24 mouse cellular contexts compared by ENCODE assay signal in the genomic region with DNA sequence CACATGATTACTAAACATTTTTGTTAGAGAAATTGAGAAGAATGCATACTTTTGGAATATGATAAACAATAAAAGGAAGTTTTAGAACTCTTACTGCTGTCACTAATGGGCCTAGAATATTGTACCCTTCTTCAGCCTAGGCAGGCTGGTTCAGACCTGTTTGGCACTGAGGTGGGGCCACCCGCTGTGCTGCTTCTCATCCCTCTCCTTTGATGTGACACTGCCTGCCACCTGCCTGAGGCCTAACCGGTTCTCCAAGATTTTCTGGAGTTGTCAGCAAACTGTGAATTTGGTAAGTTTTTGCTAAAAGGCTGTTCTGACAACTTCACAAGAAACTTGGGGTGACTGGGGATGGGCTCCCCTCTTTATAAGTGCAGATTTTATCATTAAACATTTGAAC.
DNase-seq lines count a peak whose midpoint lies in the region.
"Had no signal": no experiment of that assay in that cellular context is flagged by ENCODE, and none has a peak within 500 bp of the region (broad histone marks: within the 10 kb centered on the region; RNA-seq: fewer than 3 reads in every experiment).

No protein-coding gene starts in this region.

- intact Hi-C loops in left cerebral cortex, postnatal 4 days (cut with DNase I), result no loop called here
- intact Hi-C loops in left cerebral cortex, postnatal 10 days (cut with DNase I), result no loop called here

- no peaks in the 10 kb centered on the region for H3K36me3 ChIP-seq in embryonic facial prominence, embryonic 10.5 days (replicated peaks)
- H3K36me3 ChIP-seq: forebrain, embryonic 10.5 days; heart, embryonic 10.5 days; heart, embryonic 15.5 days; limb, embryonic 12.5 days; midbrain, embryonic 13.5 days; neural tube, embryonic 13.5 days had no signal

- DNase-seq in cerebellum, postnatal 10 days, result peak; percentile 44 to 45
- no peak for DNase-seq in cerebellum, adult 9-11 months
- DNase-seq in left cerebral cortex, postnatal 4 days, result peak; percentile 5
- DNase-seq in left cerebral cortex, postnatal 10 days (ENCODE audit: extremely low spot score in 1 of 2, low spot score in 2 of 2), result no peak
- peak; percentile 27 for DNase-seq in embryonic facial prominence, embryonic 10.5 days (ENCODE audit: low spot score)
- peak; percentile 7 for DNase-seq in forelimb bud, embryonic 11.5 days (ENCODE audit: low read depth, low spot score)
- DNase-seq in retina, embryonic 14.5 days (ENCODE audit: low spot score), result no peak
- no peak for DNase-seq in kidney, postnatal 36 days
- DNase-seq: adrenal gland, postnatal 36 days; cerebellum, adult 9-10 months; gastrocnemius, postnatal 14 days; kidney, adult 2 months; kidney, postnatal 4 days; layer of hippocampus, postnatal 36 days; lung, postnatal 10 days had no signal

- no peaks in the 10 kb centered on the region for H3K27me3 ChIP-seq in embryonic facial prominence, embryonic 10.5 days (replicated peaks; ENCODE audit: low read depth, poor library complexity, severe bottlenecking)
- H3K27me3 ChIP-seq: CH12.LX; heart, embryonic 15.5 days; limb, embryonic 12.5 days; midbrain, embryonic 13.5 days; neural tube, embryonic 13.5 days; Patski had no signal

- 25% methylated on average over 2 of the region's 2 CpGs for WGBS in embryonic facial prominence, embryonic 10.5 days

- H3K4me3 ChIP-seq in embryonic facial prominence, embryonic 10.5 days, result no peak overlapping the region
- H3K4me3 ChIP-seq: forebrain, embryonic 10.5 days; heart, embryonic 10.5 days; heart, embryonic 15.5 days; limb, embryonic 12.5 days; midbrain, embryonic 13.5 days; neural tube, embryonic 13.5 days had no signal

- H3K27ac ChIP-seq in embryonic facial prominence, embryonic 10.5 days (replicated peaks), result no peak overlapping the region
- H3K27ac ChIP-seq: forebrain, embryonic 10.5 days; heart, embryonic 10.5 days; heart, embryonic 15.5 days; limb, embryonic 12.5 days; macrophage; midbrain, embryonic 13.5 days; neural tube, embryonic 13.5 days had no signal

- no peaks in the 10 kb centered on the region for H3K4me1 ChIP-seq in embryonic facial prominence, embryonic 10.5 days
- H3K4me1 ChIP-seq: forebrain, embryonic 10.5 days; heart, embryonic 10.5 days; heart, embryonic 15.5 days; limb, embryonic 12.5 days; midbrain, embryonic 13.5 days; neural tube, embryonic 13.5 days had no signal

- H3K9me3 ChIP-seq in embryonic facial prominence, embryonic 10.5 days, result no peaks in the 10 kb centered on the region
- H3K9me3 ChIP-seq: forebrain, embryonic 10.5 days; heart, embryonic 10.5 days; heart, embryonic 15.5 days; limb, embryonic 12.5 days; midbrain, embryonic 13.5 days; neural tube, embryonic 13.5 days had no signal

Comparison
In these comparisons a context has a peak if more than half of its experiments do, and no peak if none do; other contexts are left out.
1. DNase-seq: peak in cerebellum, postnatal 10 days (2 of 2), left cerebral cortex, postnatal 4 days (single experiment), embryonic facial prominence, embryonic 10.5 days (single experiment) and forelimb bud, embryonic 11.5 days (single experiment); none in cerebellum, adult 9-11 months (single experiment), left cerebral cortex, postnatal 10 days (0 of 2), retina, embryonic 14.5 days (single experiment) and kidney, postnatal 36 days (0 of 2).